Mouse (Mus musculus) testis, adult 2 months (tissue): Measurements from ENCODE around the gene Gm10382. TPM values are rescaled to one million over a fixed set of nuclear protein-coding genes. Genes with fewer than 3 reads are reported as not detected.

ENCODE experiments used
- H3K27ac ChIP-seq: fragments of 200-500 bp; 2 replicates; pipeline ENCODE4 v1.5.1; 2012; ENCODE audit warnings: low read depth, low read length; ENCODE audit not compliant: control insufficient read depth, insufficient read depth
- H3K27me3 ChIP-seq: fragments of 200-500 bp; 2 replicates; pipeline ENCODE4 v1.6.1; 2012; ENCODE audit warnings: mild to moderate bottlenecking, low read length, moderate library complexity; ENCODE audit not compliant: control insufficient read depth, insufficient read depth
- H3K36me3 ChIP-seq: fragments of 200-500 bp; 2 replicates; pipeline ENCODE4 v1.6.1; 2012; ENCODE audit warnings: mild to moderate bottlenecking, low read length; ENCODE audit not compliant: control insufficient read depth, insufficient read depth
- H3K4me1 ChIP-seq: fragments of 200-500 bp; 2 replicates; pipeline ENCODE4 v1.6.1; 2012; ENCODE audit warnings: low read length; ENCODE audit not compliant: control insufficient read depth, insufficient read depth
- H3K4me3 ChIP-seq: fragments of 200-500 bp; 2 replicates; pipeline ENCODE4 v1.5.1; 2012; ENCODE audit warnings: low read depth, mild to moderate bottlenecking, low read length, moderate library complexity, mixed read lengths; ENCODE audit not compliant: control insufficient read depth
- CTCF ChIP-seq: fragments of 200-500 bp; IDR thresholded peaks from 2 replicates; pipeline ENCODE4 v1.5.1; 2012; ENCODE audit warnings: low read depth, mild to moderate bottlenecking, inconsistent platforms, low read length, moderate library complexity; ENCODE audit not compliant: control insufficient read depth, insufficient read depth, insufficient replicate concordance
- POLR2A ChIP-seq: fragments of 200-500 bp; IDR thresholded peaks from 2 replicates; pipeline ENCODE4 v1.6.1; 2012; ENCODE audit warnings: low read depth, mild to moderate bottlenecking, inconsistent platforms, low read length, moderate library complexity; ENCODE audit not compliant: control insufficient read depth
- polyA plus RNA-seq: library from polyadenylated mRNA; depleted of rRNA; stranded (reverse); fragments of >200 nt; gene quantifications from 2 replicates; pipeline ENCODE4 v1.2.3, GENCODE M21; 2012; rRNA removed

The Gm10382 gene
- 84.2 and 109 TPM in 2 replicates for polyA plus RNA-seq

DNA sequence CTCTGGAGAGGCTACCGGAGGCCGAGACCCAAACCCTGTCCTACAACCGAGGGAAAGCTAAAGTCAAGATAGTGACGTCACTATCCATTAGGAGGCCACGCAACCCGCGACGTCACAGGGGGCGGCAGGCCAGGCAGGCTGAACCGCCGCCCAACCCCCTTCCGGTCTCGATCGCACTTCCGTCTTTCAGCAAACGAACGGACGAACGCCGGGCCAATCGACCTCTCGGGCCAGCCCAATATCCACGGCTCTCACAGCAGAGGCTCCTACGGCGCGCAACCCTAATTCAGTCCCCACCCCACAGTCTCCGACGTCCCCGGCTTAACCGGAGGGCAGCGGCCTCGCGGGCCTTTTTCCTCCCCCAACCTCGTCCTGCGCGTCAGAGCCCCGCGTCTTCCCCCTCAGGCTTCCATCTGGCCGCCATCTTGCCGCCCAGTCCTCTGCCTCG is at the start of gene Gm10382:
TSS of gene Gm10382 (plus strand) at position 192 of the 448 bp plus-strand sequence.
- Histone ChIP-seq H3K4me1 (peaks cover 12% of the 10 kb centered on the region), H3K36me3 (peaks cover 2% of the 10 kb centered on the region), H3K27ac (peak within 1 kb of the TSS; percentile 100), H3K4me3 (peak within 1 kb of the TSS; percentile 97), H3K27me3 (no peaks in the 10 kb centered on the region)
- no peak for TF ChIP-seq CTCF
- no peak; the same call in 1 of the 2 replicates for TF ChIP-seq POLR2A

- Histone ChIP-seq H3K4me3 (peak overlapping the region; percentile 95), H3K4me1 (peaks cover 29% of the 10 kb centered on the region), H3K27me3 (no peaks in the 10 kb centered on the region), H3K27ac (peak overlapping the region; percentile 41), H3K36me3 (no peaks in the 10 kb centered on the region)
- no peak for TF ChIP-seq POLR2A
- TF ChIP-seq CTCF = no peak
Measured at GRCm38 (mm10) chr5:125339851-125340531, 49.1 kb upstream of the Gm10382 start.

- H3K36me3 ChIP-seq = no peaks in the 10 kb centered on the region
- H3K27me3 ChIP-seq = no peaks in the 10 kb centered on the region
- peak within 1 kb of the TSS; percentile 41 for H3K27ac ChIP-seq
- TF ChIP-seq CTCF = no peak
- TF ChIP-seq POLR2A = peak; percentile 66
- peaks cover 29% of the 10 kb centered on the region for H3K4me1 ChIP-seq
- peak within 1 kb of the TSS; percentile 95 for H3K4me3 ChIP-seq
Measured at GRCm38 (mm10) chr5:125340547-125341262, 48.4 kb upstream of the Gm10382 start, which contains the start of gene Scarb1. TSS of gene Scarb1 (minus strand) at chr5:125341094.

- TF ChIP-seq POLR2A = no peak
- no peak for TF ChIP-seq CTCF
- no peaks in the 10 kb centered on the region for H3K27me3 ChIP-seq
- H3K4me3 ChIP-seq = peak overlapping the region; percentile 95
- H3K36me3 ChIP-seq = no peaks in the 10 kb centered on the region
- H3K27ac ChIP-seq = no peak overlapping the region
- peaks cover 29% of the 10 kb centered on the region for H3K4me1 ChIP-seq
Measured at GRCm38 (mm10) chr5:125341459-125342090, 47.5 kb upstream of the Gm10382 start.

- peaks cover 25% of the 10 kb centered on the region for H3K4me1 ChIP-seq
- H3K27ac ChIP-seq = no peak overlapping the region
- TF ChIP-seq CTCF = no peak
- no peak for TF ChIP-seq POLR2A
- H3K27me3 ChIP-seq = no peaks in the 10 kb centered on the region
- H3K4me3 ChIP-seq = no peak overlapping the region
- H3K36me3 ChIP-seq = no peaks in the 10 kb centered on the region
Measured at GRCm38 (mm10) chr5:125344296-125344695, 44.8 kb upstream of the Gm10382 start.

- Histone ChIP-seq H3K36me3 (no peaks in the 10 kb centered on the region), H3K27ac (no peak overlapping the region), H3K27me3 (no peaks in the 10 kb centered on the region), H3K4me1 (peaks cover 5% of the 10 kb centered on the region; the same call in 1 of the 2 replicates), H3K4me3 (no peak overlapping the region)
- TF ChIP-seq POLR2A (no peak), CTCF (no peak)
Measured at GRCm38 (mm10) chr5:125348067-125348466, 41.1 kb upstream of the Gm10382 start.

- TF ChIP-seq CTCF (peak; percentile 83; the same call in 1 of the 2 replicates), POLR2A (no peak)
- Histone ChIP-seq H3K27ac (no peak overlapping the region), H3K27me3 (no peaks in the 10 kb centered on the region), H3K4me3 (no peak overlapping the region), H3K36me3 (no peaks in the 10 kb centered on the region), H3K4me1 (peaks cover 5% of the 10 kb centered on the region; the same call in 1 of the 2 replicates)
Measured at GRCm38 (mm10) chr5:125348487-125348886, 40.6 kb upstream of the Gm10382 start.
